Mouse (Mus musculus) liver, embryonic 14.5 days (tissue): Measurements from ENCODE around the gene Rpl4.

ENCODE experiments used
- CTCF ChIP-seq: IDR thresholded peaks from 2 replicates; pipeline ENCODE4 v1.5.1; 2016; ENCODE audit warnings: antibody characterized with exemption, low read depth, control low read depth
- EP300 ChIP-seq: IDR thresholded peaks from 2 replicates; pipeline ENCODE4 v1.6.1; 2016; ENCODE audit warnings: antibody characterized with exemption, low read depth

- no peak for TF ChIP-seq CTCF
- TF ChIP-seq EP300 = no peak
These were observed 22.4 kb downstream of the Rpl4 start for GRCm38 (mm10) chr9:64195554-64195953.
